Mouse (Mus musculus): ENCODE results near the gene Ssh2.

- TF ChIP-seq POLR2A (IDR thresholded peaks at IDR 0.05; ENCODE audit: low read depth, low read length) (no peak), CTCF (conservative IDR thresholded peaks at IDR 0.05; ENCODE audit: insufficient read depth, insufficient read length, low read depth, low read length) (no peak)
Observed at GRCm38 (mm10) chr11:77321214-77321613, 105.1 kb downstream of the Ssh2 start.

Data from kidney, adult 2 months (tissue).